Mouse (Mus musculus): Measurements from ENCODE around the gene Actl6b.
A peak's percentile ranks its signal among the peaks of the same experiment; 100 is the strongest.
"Not testable (repeated sequence)": the region's sequence is repeated elsewhere in the genome, so short reads cannot be mapped to it uniquely, and the experiment has no call there.

Gene Actl6b

GRCm38 (mm10) chr5:137600619-137601364, 47.5 kb downstream of the Actl6b start, which contains the start of gene Mospd3:
Mospd3 (minus strand) TSS chr5:137601058.
- peak; percentile 94 for DNase-seq (ENCODE audit: low read depth, low spot score)

DNA sequence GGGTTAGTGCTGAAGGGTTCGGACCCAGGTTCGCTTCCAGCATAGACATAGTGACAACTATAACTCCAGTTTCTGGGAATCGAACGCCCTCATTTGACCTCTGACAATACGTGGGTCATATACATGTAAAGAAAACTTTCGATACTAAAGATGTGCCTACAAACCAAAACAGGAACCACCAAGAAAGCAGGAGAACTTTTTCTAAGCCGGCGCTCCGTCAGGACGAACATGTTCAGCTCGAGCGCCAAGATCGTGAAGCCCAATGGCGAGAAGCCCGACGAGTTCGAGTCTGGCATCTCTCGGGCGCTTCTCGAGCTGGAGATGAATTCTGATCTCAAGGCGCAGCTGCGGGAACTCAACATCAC, 48.0 kb downstream of the Actl6b start:
- no peak for DNase-seq (ENCODE audit: low read depth, low spot score)

GRCm38 (mm10) chr5:137607860-137608653, 54.7 kb downstream of the Actl6b start:
- no peak for DNase-seq (ENCODE audit: low read depth, low spot score)

GRCm38 (mm10) chr5:137608654-137609190, 55.4 kb downstream of the Actl6b start:
- no peak for DNase-seq (ENCODE audit: low read depth, low spot score)

DNA sequence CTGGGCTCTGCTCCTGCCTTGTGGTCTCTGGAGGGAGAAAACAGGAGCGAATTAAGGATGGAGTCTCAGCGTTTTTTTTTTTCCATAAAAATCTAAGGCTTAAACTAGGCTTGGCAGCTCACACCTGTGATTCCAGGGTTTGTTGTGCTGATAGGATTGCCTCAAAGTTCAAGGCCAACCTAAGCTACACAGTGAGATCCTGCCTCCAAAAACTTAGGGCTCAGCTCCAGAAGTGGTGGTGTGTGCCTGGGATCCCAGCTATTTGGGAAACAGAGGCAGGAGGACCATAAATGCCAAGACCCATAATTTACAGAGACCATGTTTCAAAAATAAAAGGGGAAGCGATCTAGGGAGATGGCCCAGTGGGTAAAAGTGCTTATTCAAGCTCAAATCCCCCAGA, 56.0 kb downstream of the Actl6b start:
- no peak for DNase-seq (ENCODE audit: low read depth, low spot score)

DNA sequence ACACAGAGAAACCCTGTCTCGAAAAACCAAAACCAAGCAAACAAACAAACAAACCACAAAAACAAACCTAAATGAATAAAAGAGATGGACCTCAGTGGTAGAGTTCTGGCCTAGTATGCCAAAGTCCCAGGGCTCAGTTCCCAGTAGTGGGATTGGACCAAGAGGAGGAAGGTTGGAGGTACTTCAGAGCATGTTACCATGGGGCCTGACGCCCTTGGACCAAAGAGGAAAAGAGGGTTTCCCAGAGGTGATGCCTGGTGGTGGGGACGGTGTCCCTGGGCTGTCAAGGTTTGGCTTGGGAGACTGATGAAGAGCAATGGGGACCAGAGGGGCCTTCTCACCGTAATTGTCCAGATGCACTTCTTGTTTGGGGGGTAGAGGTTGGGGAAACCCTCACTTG, 56.7 kb downstream of the Actl6b start:
- no peak for DNase-seq (ENCODE audit: low read depth, low spot score)

GRCm38 (mm10) chr5:137610548-137611244, 57.4 kb downstream of the Actl6b start:
- DNase-seq (ENCODE audit: low read depth, low spot score): no peak

GRCm38 (mm10) chr5:137611245-137611602, 57.9 kb downstream of the Actl6b start:
- DNase-seq (ENCODE audit: low read depth, low spot score): no peak

GRCm38 (mm10) chr5:137613076-137613475, 59.8 kb downstream of the Actl6b start:
- no peak for DNase-seq (ENCODE audit: low read depth, low spot score)

DNA sequence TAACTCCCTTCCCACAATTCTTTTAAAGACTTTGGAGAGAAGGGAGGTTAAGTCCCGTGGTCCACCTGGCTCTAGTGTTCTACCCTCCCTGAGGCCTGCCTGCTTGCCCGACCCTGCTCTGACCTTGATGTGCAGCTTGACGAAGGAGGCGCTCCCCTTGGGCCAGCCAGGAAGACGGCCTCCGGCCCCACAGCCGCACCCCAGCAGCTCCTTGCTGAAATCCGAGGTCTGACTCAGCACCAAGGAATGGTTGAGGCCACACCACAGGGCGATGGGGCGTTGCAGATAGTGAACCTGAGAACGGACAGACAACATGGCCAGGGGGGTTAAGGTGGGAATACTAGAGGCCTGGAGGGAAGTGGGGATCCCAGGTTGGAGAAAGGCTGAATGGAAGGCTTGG, 60.2 kb downstream of the Actl6b start, which contains the start of gene Pcolce:
Pcolce (minus strand) TSS at position 235 of the 400 bp plus-strand sequence.
- no peak for DNase-seq (ENCODE audit: low read depth, low spot score)

- not testable (repeated sequence) for DNase-seq (ENCODE audit: low read depth, low spot score)
Measured at GRCm38 (mm10) chr5:137614921-137615320, 61.6 kb downstream of the Actl6b start.

DNA sequence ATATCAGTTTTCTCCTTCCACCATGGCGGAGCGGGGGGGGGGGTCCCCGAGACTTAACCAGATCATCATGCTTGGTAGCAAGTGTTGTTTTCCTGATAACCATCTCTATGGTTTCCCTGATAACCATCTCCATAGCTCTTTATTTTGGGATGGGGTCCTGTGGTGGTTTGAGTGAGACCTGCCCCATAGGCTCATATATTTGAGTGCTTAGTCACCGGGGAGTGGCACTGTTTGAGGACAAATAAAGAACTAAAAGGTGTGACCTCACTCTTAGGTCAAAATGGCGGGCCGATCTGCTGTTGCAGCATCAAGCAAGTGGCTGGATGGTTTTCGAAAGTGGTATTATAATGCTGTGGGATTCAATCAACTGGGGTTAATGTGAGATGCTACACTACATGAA, 62.0 kb downstream of the Actl6b start:
- no peak for DNase-seq (ENCODE audit: low read depth, low spot score)
